Mouse (Mus musculus): Measurements from ENCODE around the gene Spef1. TPM values are rescaled to one million over a fixed set of nuclear protein-coding genes. Genes with fewer than 3 reads are reported as not detected.

The Spef1 gene
- polyA plus RNA-seq, 1 experiment from 2014 or later: 3.7 TPM

DNA sequence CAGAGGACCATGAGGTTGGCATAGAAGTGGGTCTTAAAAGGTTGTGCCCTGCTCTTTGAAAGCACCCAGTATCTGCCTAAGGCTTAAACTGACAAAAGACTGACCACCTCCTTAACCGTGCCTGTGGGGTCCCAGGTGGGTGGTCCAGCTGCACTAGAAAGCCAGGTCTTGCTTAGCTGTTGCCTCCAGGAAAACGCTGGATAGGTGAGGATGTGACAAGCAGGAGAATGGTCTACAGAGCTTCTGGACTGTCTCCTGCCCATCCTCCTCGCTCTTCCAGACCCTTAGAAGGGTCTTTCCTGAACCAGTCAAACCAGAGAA, 480 bp upstream of the Spef1 start:
- no peak for TF ChIP-seq CTCF (IDR thresholded peaks at IDR 0.05; ENCODE audit: low read depth)
- peak overlapping the region; percentile 85 for H3K27ac ChIP-seq
- DNase-seq (ENCODE audit: low spot score): no peak

DNA sequence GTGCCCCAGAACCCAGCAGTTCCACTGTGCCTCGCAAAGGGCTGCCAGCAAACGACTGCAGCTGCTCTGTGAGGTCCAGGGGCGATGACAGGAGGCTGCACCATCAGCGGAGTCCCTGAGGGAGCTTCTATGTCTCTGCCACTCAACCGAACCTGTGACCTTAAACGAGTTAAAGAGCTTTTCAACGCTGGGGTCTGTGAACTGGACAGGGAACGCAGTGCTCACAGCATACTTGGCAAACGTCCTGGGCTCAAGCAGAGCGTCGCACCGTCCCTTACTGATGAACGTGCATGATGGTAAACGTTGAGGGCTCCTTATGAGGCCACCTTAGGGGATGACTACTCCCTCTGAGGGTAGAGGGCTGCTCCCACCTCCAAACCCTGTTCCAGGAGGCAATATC, 739 bp downstream of the Spef1 start:
- no peak for DNase-seq (ENCODE audit: low spot score)
- Histone ChIP-seq H3K4me1 (replicated peaks; ENCODE audit: insufficient read depth, low read length) (peaks cover 17% of the 10 kb centered on the region), H3K27me3 (ENCODE audit: insufficient read depth, low read length) (no peaks in the 10 kb centered on the region), H3K9me3 (replicated peaks; ENCODE audit: low read length) (no peaks in the 10 kb centered on the region), H3K36me3 (ENCODE audit: insufficient read depth, low read length) (no peaks in the 10 kb centered on the region), H3K4me3 (replicated peaks; ENCODE audit: low read depth, low read length) (peak overlapping the region; percentile 72), H3K4me2 (ENCODE audit: low read length) (peak overlapping the region; percentile 99), H3K9ac (ENCODE audit: low read depth, low read length) (peak overlapping the region; percentile 40; the same call in 1 of the 2 replicates), H3K27ac (peak overlapping the region; percentile 85; the same call in 1 of the 2 replicates)
- ATAC-seq (replicated peaks; ENCODE audit: low FRiP score, low read depth): no peak
- 2% methylated on average over 14 of the region's 14 CpGs for WGBS
- TF ChIP-seq CTCF (IDR thresholded peaks at IDR 0.05; ENCODE audit: low read depth): no peak

More for the DNA sequence above, 480 bp upstream of the Spef1 start:
- Histone ChIP-seq H3K4me2 (ENCODE audit: low read length) (peak overlapping the region; percentile 99), H3K9ac (ENCODE audit: low read depth, low read length) (peak overlapping the region; percentile 69), H3K4me3 (replicated peaks; ENCODE audit: low read depth, low read length) (peak overlapping the region; percentile 72), H3K9me3 (replicated peaks; ENCODE audit: low read length) (no peaks in the 10 kb centered on the region), H3K27me3 (ENCODE audit: insufficient read depth, low read length) (no peaks in the 10 kb centered on the region), H3K4me1 (replicated peaks; ENCODE audit: insufficient read depth, low read length) (peaks cover 17% of the 10 kb centered on the region), H3K36me3 (ENCODE audit: insufficient read depth, low read length) (peaks cover 10% of the 10 kb centered on the region)
- ATAC-seq (replicated peaks; ENCODE audit: low FRiP score, low read depth): no peak
- 28% methylated on average over 3 of the region's 3 CpGs for WGBS

DNA sequence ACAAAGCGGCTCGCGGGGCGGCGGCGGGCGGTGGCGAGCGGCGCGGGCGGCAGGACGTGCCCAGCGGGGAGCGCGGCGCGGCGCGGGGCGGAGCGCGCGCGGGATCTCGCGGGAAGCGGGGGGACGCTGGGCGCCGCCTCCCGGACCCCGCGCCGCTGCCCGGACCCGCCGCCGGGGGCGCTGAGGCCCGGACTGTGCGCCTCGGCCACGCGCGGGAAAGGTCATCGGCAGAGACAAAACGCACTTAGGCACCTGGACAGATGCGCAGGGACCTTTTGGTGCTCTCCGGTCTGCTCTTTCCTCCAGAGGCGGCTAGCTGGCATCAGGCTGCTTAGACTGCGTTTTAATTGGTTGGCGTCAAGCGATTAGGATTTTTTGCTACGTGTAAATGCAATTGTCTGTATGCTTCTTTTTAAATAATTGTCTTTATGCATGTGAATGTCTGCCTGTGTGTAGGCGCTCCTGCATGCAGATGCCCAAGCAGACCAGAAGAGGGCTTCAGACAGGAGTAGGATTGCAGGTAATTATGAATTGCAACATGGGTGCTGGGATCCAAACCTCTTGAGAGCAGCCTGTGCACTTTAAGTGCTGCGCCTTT, 7.0 kb downstream of the Spef1 start, which contains the start of gene Cenpb:
Gene Cenpb (minus strand): TSS at position 78 of the 598 bp plus-strand sequence.
- Histone ChIP-seq H3K9ac (ENCODE audit: low read depth, low read length) (peak within 1 kb of the TSS; percentile 98), H3K36me3 (ENCODE audit: insufficient read depth, low read length) (no peaks in the 10 kb centered on the region), H3K4me1 (replicated peaks; ENCODE audit: insufficient read depth, low read length) (peaks cover 33% of the 10 kb centered on the region), H3K27ac (peak within 1 kb of the TSS; percentile 97), H3K9me3 (replicated peaks; ENCODE audit: low read length) (no peaks in the 10 kb centered on the region), H3K27me3 (ENCODE audit: insufficient read depth, low read length) (no peaks in the 10 kb centered on the region), H3K4me2 (ENCODE audit: low read length) (peak within 1 kb of the TSS; percentile 96), H3K4me3 (replicated peaks; ENCODE audit: low read depth, low read length) (peak within 1 kb of the TSS; percentile 69)
- 5% methylated on average over 29 of the region's 57 CpGs for WGBS
- TF ChIP-seq CTCF (IDR thresholded peaks at IDR 0.05; ENCODE audit: low read depth): peak; percentile 51
- peak; percentile 85 for DNase-seq (ENCODE audit: low spot score)
- ATAC-seq (replicated peaks; ENCODE audit: low FRiP score, low read depth): peak; percentile 79

DNA sequence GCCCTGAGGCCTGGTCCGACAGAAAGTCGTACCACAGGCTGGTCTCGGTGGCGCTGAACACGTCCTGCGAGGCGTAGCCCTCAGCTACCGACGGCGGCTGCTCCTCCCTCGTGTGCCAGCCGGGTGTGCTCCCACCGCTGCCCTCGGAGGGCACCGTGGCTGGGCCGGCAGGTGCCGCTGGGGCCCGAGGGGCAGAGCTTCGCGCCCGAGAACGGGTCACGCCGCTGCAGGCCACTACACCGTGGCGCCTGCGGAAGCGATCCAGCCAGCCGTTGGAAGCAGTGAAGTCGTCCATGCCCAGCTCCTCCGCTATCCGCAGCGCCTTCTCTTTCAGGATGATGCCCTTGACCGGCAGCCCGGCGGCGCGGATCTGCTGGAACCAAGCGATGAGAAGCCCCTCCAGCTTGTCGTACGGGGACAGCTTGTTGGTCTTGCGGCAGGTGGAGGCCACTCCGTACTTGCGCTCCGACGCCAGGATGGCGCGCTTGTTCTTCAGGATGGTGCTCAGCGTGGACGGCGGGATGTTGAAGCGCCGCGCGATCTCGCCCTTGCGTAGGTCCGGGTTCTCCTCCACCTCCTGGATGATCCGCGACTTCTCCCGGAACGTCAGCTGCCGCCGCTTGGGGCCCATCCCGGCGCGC, 7.7 kb downstream of the Spef1 start:
- Histone ChIP-seq H3K4me2 (ENCODE audit: low read length) (peak overlapping the region; percentile 96), H3K27me3 (ENCODE audit: insufficient read depth, low read length) (no peaks in the 10 kb centered on the region), H3K9me3 (replicated peaks; ENCODE audit: low read length) (no peaks in the 10 kb centered on the region), H3K27ac (peak overlapping the region; percentile 97), H3K4me3 (replicated peaks; ENCODE audit: low read depth, low read length) (peak overlapping the region; percentile 69), H3K4me1 (replicated peaks; ENCODE audit: insufficient read depth, low read length) (peaks cover 33% of the 10 kb centered on the region), H3K9ac (ENCODE audit: low read depth, low read length) (peak overlapping the region; percentile 98), H3K36me3 (ENCODE audit: insufficient read depth, low read length) (no peaks in the 10 kb centered on the region)
- WGBS: under 1% methylated on average over 64 of the region's 67 CpGs
- ATAC-seq (replicated peaks; ENCODE audit: low FRiP score, low read depth) (peak; percentile 57), DNase-seq (ENCODE audit: low spot score) (peak; percentile 82)
- TF ChIP-seq CTCF (IDR thresholded peaks at IDR 0.05; ENCODE audit: low read depth): 0 out of 2 replicates have a peak, but pooled peaks have one; percentile 5

DNA sequence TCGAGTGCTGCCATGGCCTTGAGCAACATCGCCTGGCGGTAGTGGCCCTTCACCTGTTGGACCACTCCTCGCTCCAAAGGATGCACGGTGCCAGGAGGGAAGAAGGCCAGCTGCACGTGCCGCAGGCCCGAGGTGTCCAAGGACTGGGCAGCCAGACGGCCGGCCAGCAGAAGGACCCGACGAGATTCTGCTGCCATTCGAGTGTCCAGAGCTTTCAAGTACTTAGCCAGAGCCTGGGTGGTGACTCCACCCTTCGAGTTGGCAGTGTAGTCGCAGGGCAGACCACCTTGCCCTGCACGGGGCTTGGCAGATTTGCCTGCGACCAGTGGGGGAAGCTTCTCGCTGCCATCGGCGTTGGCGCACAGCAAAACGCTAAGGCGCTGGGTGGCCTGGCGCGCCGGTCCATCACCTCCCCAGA, 8.2 kb downstream of the Spef1 start:
- WGBS: 22% methylated on average over 26 of the region's 26 CpGs
- DNase-seq (ENCODE audit: low spot score) (no peak), ATAC-seq (replicated peaks; ENCODE audit: low FRiP score, low read depth) (no peak; the same call in 1 of the 2 replicates)
- Histone ChIP-seq H3K9me3 (replicated peaks; ENCODE audit: low read length) (no peaks in the 10 kb centered on the region), H3K4me2 (ENCODE audit: low read length) (peak overlapping the region; percentile 96), H3K4me1 (replicated peaks; ENCODE audit: insufficient read depth, low read length) (peaks cover 33% of the 10 kb centered on the region), H3K27ac (peak overlapping the region; percentile 97; the same call in 1 of the 2 replicates), H3K9ac (ENCODE audit: low read depth, low read length) (peak overlapping the region; percentile 98), H3K4me3 (replicated peaks; ENCODE audit: low read depth, low read length) (peak overlapping the region; percentile 69), H3K36me3 (ENCODE audit: insufficient read depth, low read length) (no peaks in the 10 kb centered on the region), H3K27me3 (ENCODE audit: insufficient read depth, low read length) (no peaks in the 10 kb centered on the region)
- no peak for TF ChIP-seq CTCF (IDR thresholded peaks at IDR 0.05; ENCODE audit: low read depth)

DNA sequence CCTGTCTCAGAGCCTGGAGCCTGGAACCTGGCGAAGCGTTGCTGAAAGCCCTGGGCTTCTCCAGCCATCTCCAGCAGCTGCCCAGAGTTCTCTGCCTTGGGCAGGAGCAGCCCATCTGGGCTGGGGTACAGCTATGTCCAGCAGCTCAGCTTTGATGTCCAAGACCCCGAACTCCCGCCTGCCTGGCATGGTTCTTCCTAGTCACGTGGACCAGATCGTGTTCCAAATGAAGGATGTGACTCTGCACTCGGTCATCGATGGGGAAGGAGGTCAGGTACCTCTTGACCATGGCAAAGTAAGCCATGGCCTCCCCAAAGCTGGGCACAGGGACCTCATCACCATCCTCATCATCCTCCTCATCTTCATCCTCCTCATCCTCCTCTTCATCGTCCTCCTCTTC, 9.2 kb downstream of the Spef1 start:
- ATAC-seq (replicated peaks; ENCODE audit: low FRiP score, low read depth) (no peak), DNase-seq (ENCODE audit: low spot score) (no peak)
- Histone ChIP-seq H3K9ac (ENCODE audit: low read depth, low read length) (peak overlapping the region; percentile 44; the same call in 1 of the 2 replicates), H3K4me2 (ENCODE audit: low read length) (peak overlapping the region; percentile 96), H3K4me3 (replicated peaks; ENCODE audit: low read depth, low read length) (peak overlapping the region; percentile 69), H3K9me3 (replicated peaks; ENCODE audit: low read length) (no peaks in the 10 kb centered on the region), H3K36me3 (ENCODE audit: insufficient read depth, low read length) (no peaks in the 10 kb centered on the region), H3K4me1 (replicated peaks; ENCODE audit: insufficient read depth, low read length) (peaks cover 33% of the 10 kb centered on the region), H3K27me3 (ENCODE audit: insufficient read depth, low read length) (no peaks in the 10 kb centered on the region), H3K27ac (peak overlapping the region; percentile 71; the same call in 1 of the 2 replicates)
- WGBS: 61% methylated on average over 9 of the region's 9 CpGs
- TF ChIP-seq CTCF (IDR thresholded peaks at IDR 0.05; ENCODE audit: low read depth): no peak

Data from kidney, postnatal 0 days (tissue).